Mouse (Mus musculus): ENCODE results near the gene Capns2.

DNA sequence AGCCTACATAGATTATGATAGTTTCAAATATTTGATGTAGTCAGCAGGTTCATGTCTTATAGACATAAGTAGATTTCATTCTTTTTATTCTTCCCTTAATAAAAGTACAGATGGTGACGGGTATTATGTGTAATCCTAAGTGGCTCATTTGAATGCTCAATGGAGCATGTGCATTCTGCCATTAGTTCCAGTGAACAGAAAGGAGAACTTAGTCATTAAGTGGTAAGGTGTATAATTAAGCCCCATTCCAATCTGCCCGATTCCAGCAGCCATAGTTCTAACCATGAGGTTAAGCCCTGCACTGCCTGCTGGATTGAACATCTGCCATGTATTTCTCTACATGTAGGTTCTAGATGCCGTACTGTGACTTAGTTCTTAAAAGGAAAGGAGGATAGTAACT lies 20.6 kb downstream of the Capns2 start:
- TF ChIP-seq CTCF (IDR thresholded peaks at IDR 0.05; ENCODE audit: control insufficient read depth, insufficient read depth, insufficient replicate concordance, low read depth, low read length) (no peak), POLR2A (IDR thresholded peaks at IDR 0.05; ENCODE audit: control insufficient read depth, low read depth, low read length) (no peak)
